Mouse (Mus musculus) MEL (cell line): Measurements from ENCODE around the gene Pdzd3. TPM values are rescaled to one million over a fixed set of nuclear protein-coding genes. Genes with fewer than 3 reads are reported as not detected.
"Not testable (repeated sequence)": the region's sequence is repeated elsewhere in the genome, so short reads cannot be mapped to it uniquely, and the experiment has no call there.

Source experiments
- DNase-seq: peaks from one replicate; pipeline ENCODE4 v3.0.0; 2011; ENCODE audit warnings: low read depth, low spot score
- H3K27ac ChIP-seq: 2 replicates; pipeline ENCODE4 v1.5.1; 2012; ENCODE audit warnings: low read depth, mild to moderate bottlenecking, control low read depth, low read length, moderate library complexity; ENCODE audit not compliant: control insufficient read depth
- H3K27me3 ChIP-seq, 2 experiments: fragments of 150-350 bp in 1 of 2; sonication (generic) in 1 of 2; 2 replicates each; pipeline ENCODE4 v1.6.1; 2012; ENCODE audit warnings: low read length in 2 of 2, mild to moderate bottlenecking in 2 of 2, improper control_type of control experiment in 1 of 2, moderate library complexity in 1 of 2; ENCODE audit not compliant: insufficient read depth in 2 of 2, control insufficient read depth in 1 of 2
- H3K36me3 ChIP-seq, 2 experiments: 2 replicates each; pipeline ENCODE4 v1.6.1; 2012 to 2014; ENCODE audit warnings: low read length in 2 of 2, improper control_type of control experiment in 1 of 2, inconsistent platforms in 1 of 2, mild to moderate bottlenecking in 1 of 2; ENCODE audit not compliant: insufficient read depth in 2 of 2, control insufficient read depth in 1 of 2
- H3K4me1 ChIP-seq, 2 experiments: fragments of 150-350 bp in 1 of 2; sonication (generic) in 1 of 2; 2 replicates each; pipeline ENCODE4 v1.6.1; 2012; ENCODE audit warnings: low read length in 2 of 2, improper control_type of control experiment in 1 of 2, mild to moderate bottlenecking in 1 of 2; ENCODE audit not compliant: insufficient read depth in 2 of 2, control insufficient read depth in 1 of 2
- H3K4me3 ChIP-seq, 2 experiments: fragments of 150-350 bp in 1 of 2; sonication (generic) in 1 of 2; 2 replicates each; pipeline ENCODE4 v1.5.1; 2012; ENCODE audit warnings: low read depth in 2 of 2, low read length in 2 of 2, mild to moderate bottlenecking in 2 of 2, moderate library complexity in 2 of 2, control low read depth in 1 of 2, improper control_type of control experiment in 1 of 2; ENCODE audit not compliant: control insufficient read depth in 1 of 2, insufficient read depth in 1 of 2
- H3K79me2 ChIP-seq: 2 replicates; pipeline ENCODE4 v1.6.1; 2012; ENCODE audit warnings: mild to moderate bottlenecking, low read length, moderate library complexity; ENCODE audit not compliant: control insufficient read depth, poor library complexity, insufficient read depth
- H3K9ac ChIP-seq: 2 replicates; pipeline ENCODE4 v1.6.1; 2012; ENCODE audit warnings: low read depth, mild to moderate bottlenecking, control low read depth, low read length, moderate library complexity; ENCODE audit not compliant: control insufficient read depth, poor library complexity, severe bottlenecking
- H3K9me3 ChIP-seq: fragments of 150-350 bp; sonication (generic); replicated peaks from 2 replicates; pipeline ENCODE4 v1.6.1; 2012; ENCODE audit warnings: mild to moderate bottlenecking, low read length, improper control_type of control experiment, moderate library complexity; ENCODE audit not compliant: insufficient read depth
- BHLHE40 ChIP-seq: IDR thresholded peaks from 2 replicates; pipeline ENCODE4 v1.6.1; 2012; ENCODE audit warnings: low read depth, mild to moderate bottlenecking, inconsistent platforms, low read length, improper control_type of control experiment, borderline replicate concordance
- CHD1 ChIP-seq: IDR thresholded peaks from 2 replicates; pipeline ENCODE4 v1.6.1; 2012; ENCODE audit warnings: low read depth, mild to moderate bottlenecking, inconsistent platforms, low read length, improper control_type of control experiment
- CHD2 ChIP-seq: IDR thresholded peaks from 2 replicates; pipeline ENCODE4 v1.6.1; 2011; ENCODE audit warnings: low read length, improper control_type of control experiment
- E2F4 ChIP-seq: IDR thresholded peaks from 2 replicates; pipeline ENCODE4 v1.6.1; 2011; ENCODE audit warnings: low read depth, low read length, improper control_type of control experiment, borderline replicate concordance
- EP300 ChIP-seq, 2 experiments: IDR thresholded peaks; 2 replicates each; pipeline ENCODE4 v1.6.1; 2011; ENCODE audit warnings: improper control_type of control experiment in 2 of 2, low read length in 2 of 2, low read depth in 1 of 2, mild to moderate bottlenecking in 1 of 2
- GATA1 ChIP-seq: IDR thresholded peaks from 2 replicates; pipeline ENCODE4 v1.6.1; 2011; ENCODE audit warnings: low read depth, low read length, improper control_type of control experiment
- JUND ChIP-seq: IDR thresholded peaks from 2 replicates; pipeline ENCODE4 v1.6.1; 2011; ENCODE audit warnings: low read depth, mild to moderate bottlenecking, improper control_type of control experiment, low read length
- KAT2A ChIP-seq: conservative IDR thresholded peaks from 2 replicates; pipeline ENCODE4 v1.6.1; 2012; ENCODE audit warnings: low read depth, low read length, improper control_type of control experiment, inconsistent platforms
- MAFK ChIP-seq: IDR thresholded peaks from 2 replicates; pipeline ENCODE4 v1.6.1; 2011; ENCODE audit warnings: low read depth, mild to moderate bottlenecking, low read length, improper control_type of control experiment, borderline replicate concordance
- MAZ ChIP-seq: IDR thresholded peaks from 2 replicates; pipeline ENCODE4 v1.6.1; 2012; ENCODE audit warnings: low read depth, mild to moderate bottlenecking, inconsistent platforms, low read length, improper control_type of control experiment
- MEF2A ChIP-seq: IDR thresholded peaks from 2 replicates; pipeline ENCODE4 v1.6.1; 2014; ENCODE audit warnings: low read depth, mild to moderate bottlenecking, inconsistent platforms, low read length, improper control_type of control experiment; ENCODE audit not compliant: poor library complexity, insufficient replicate concordance, severe bottlenecking; ENCODE audit errors: extremely low read depth
- MXI1 ChIP-seq: IDR thresholded peaks from 2 replicates; pipeline ENCODE4 v1.6.1; 2011; ENCODE audit warnings: mild to moderate bottlenecking, low read depth, low read length, improper control_type of control experiment
- NELFE ChIP-seq: IDR thresholded peaks from 2 replicates; pipeline ENCODE4 v1.6.1; 2011; ENCODE audit warnings: low read depth, low read length, improper control_type of control experiment
- NRF1 ChIP-seq: IDR thresholded peaks from 2 replicates; pipeline ENCODE4 v1.6.1; 2014; ENCODE audit warnings: low read depth, mild to moderate bottlenecking, inconsistent platforms, low read length, improper control_type of control experiment, moderate library complexity; ENCODE audit not compliant: poor library complexity, insufficient read depth, severe bottlenecking
- POLR2A ChIP-seq, 2 experiments: IDR thresholded peaks; 2 replicates each; pipeline ENCODE4 v1.6.1; 2011 to 2012; ENCODE audit warnings: low read length in 2 of 2, mild to moderate bottlenecking in 2 of 2, control low read depth in 1 of 2, improper control_type of control experiment in 1 of 2, low read depth in 1 of 2, moderate library complexity in 1 of 2; ENCODE audit not compliant: control insufficient read depth in 1 of 2, insufficient read depth in 1 of 2, poor library complexity in 1 of 2
- POLR2AphosphoS5 ChIP-seq: IDR thresholded peaks from 2 replicates; pipeline ENCODE4 v1.6.1; 2012; ENCODE audit warnings: low read depth, borderline replicate concordance, mild to moderate bottlenecking, inconsistent platforms, low read length, moderate library complexity, mixed read lengths
- RAD21 ChIP-seq: IDR thresholded peaks from 2 replicates; pipeline ENCODE4 v1.6.1; 2011; ENCODE audit warnings: mild to moderate bottlenecking, low read depth, low read length, improper control_type of control experiment
- SIN3A ChIP-seq: IDR thresholded peaks from 2 replicates; pipeline ENCODE4 v1.6.1; 2012; ENCODE audit warnings: low read length, improper control_type of control experiment, inconsistent platforms
- SMC3 ChIP-seq: IDR thresholded peaks from 2 replicates; pipeline ENCODE4 v1.6.1; 2011; ENCODE audit warnings: low read depth, low read length, improper control_type of control experiment
- TAL1 ChIP-seq: IDR thresholded peaks from 2 replicates; pipeline ENCODE4 v1.6.1; 2012; ENCODE audit warnings: mild to moderate bottlenecking, inconsistent platforms, low read length, moderate library complexity, mixed read lengths
- UBTF ChIP-seq: IDR thresholded peaks from 2 replicates; pipeline ENCODE4 v1.6.1; 2012; ENCODE audit warnings: low read depth, mild to moderate bottlenecking, inconsistent platforms, low read length, improper control_type of control experiment, moderate library complexity, borderline replicate concordance; ENCODE audit not compliant: insufficient read depth
- USF1 ChIP-seq: IDR thresholded peaks from 2 replicates; pipeline ENCODE4 v1.6.1; 2014; ENCODE audit warnings: low read depth, mild to moderate bottlenecking, inconsistent platforms, low read length, improper control_type of control experiment, moderate library complexity
- ZMIZ1 ChIP-seq: IDR thresholded peaks from 2 replicates; pipeline ENCODE4 v1.6.1; 2012; ENCODE audit warnings: low read depth, mild to moderate bottlenecking, inconsistent platforms, low read length, improper control_type of control experiment, moderate library complexity
- ZNF384 ChIP-seq: IDR thresholded peaks from 2 replicates; pipeline ENCODE4 v1.6.1; 2012; ENCODE audit warnings: low read depth, mild to moderate bottlenecking, inconsistent platforms, low read length, improper control_type of control experiment
- polyA plus RNA-seq, 2 experiments: library from polyadenylated mRNA; stranded (reverse) in 1 of 2; unstranded in 1 of 2; fragments of >175 nt in 1 of 2; fragments of >200 nt in 1 of 2; gene quantifications; 2 replicates each; pipeline versions ENCODE4 v1.2.1 to v1.2.4; 2012; ENCODE audit warnings: low replicate concordance in 2 of 2, low read depth in 1 of 2; ENCODE audit not compliant: insufficient read length in 2 of 2, insufficient read depth in 1 of 2, missing spikeins in 1 of 2
- total RNA-seq: library from RNA; depleted of rRNA; stranded (reverse); fragments of 300-350 nt; gene quantifications from 2 replicates; pipeline ENCODE4 v1.2.3, GENCODE M21; 2012; rRNA removed

The Pdzd3 gene
- total RNA-seq (not detected in 2 replicates), polyA plus RNA-seq (under 1 TPM in 1 of 2 experiments, not detected in 1; 0.06 TPM)

DNA sequence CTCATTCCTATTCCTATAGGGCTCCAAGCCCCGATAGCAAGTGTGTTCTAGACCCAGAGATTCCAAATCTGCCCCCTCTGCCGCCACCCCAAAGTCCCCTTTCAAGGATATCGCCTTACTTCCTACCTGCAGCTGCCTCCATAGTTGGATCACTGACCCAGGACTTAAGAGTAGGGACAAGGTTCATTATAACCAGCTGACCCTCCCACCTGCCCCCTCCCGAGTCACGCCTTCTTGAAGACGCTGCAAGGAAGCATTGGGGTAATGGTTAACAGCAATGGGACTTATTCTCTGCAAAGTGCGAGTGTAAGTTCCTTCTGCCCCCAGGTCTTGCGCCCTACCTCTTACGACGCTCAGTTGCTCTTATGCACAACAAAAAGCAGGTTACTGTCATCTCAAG lies at the start of gene Pdzd3:
Gene Pdzd3 (minus strand): TSS at position 158 of the 400 bp plus-strand sequence.
- peaks cover 0 to 11% of the 10 kb centered on the region in 2 experiments; a peak in 2 of 4 replicates for H3K4me1 ChIP-seq
- H3K27ac ChIP-seq: no peak within 1 kb of the TSS
- H3K4me3 ChIP-seq: no peak within 1 kb of the TSS
- no peaks in the 10 kb centered on the region for H3K79me2 ChIP-seq
- H3K9ac ChIP-seq: no peak within 1 kb of the TSS
- H3K36me3 ChIP-seq: peaks cover 0 to 7% of the 10 kb centered on the region in 2 experiments; a peak in 2 of 4 replicates
- DNase-seq: no peak
- TF ChIP-seq MAFK (no peak), E2F4 (no peak)
- TF ChIP-seq, all 39 proteins: peak for 0
- Histone ChIP-seq H3K9me3 (no peaks in the 10 kb centered on the region), H3K27me3 (no peaks in the 10 kb centered on the region)

DNA sequence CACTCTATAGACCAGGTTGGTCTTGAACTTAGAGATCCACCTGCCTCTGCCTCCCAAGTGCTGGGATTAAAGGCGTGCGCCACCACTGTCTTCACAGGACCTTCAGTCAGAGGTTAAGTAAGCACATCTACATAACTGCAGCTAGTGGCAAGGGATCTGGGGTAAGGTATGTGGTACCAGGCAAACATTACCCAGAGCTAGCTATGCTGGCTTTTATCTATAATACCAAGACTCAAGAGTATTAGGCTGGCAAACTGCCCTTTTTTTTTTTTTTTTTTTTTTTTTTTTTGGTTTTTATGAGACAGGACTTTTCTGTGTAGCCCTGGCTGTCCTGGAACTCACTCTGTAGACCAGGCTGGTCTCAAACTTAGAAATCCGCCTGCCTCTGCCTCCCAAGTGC lies 48.7 kb upstream of the Pdzd3 start:
- not testable (repeated sequence) for H3K79me2 ChIP-seq, H3K36me3 ChIP-seq, H3K27ac ChIP-seq, H3K4me1 ChIP-seq, H3K4me3 ChIP-seq, H3K9me3 ChIP-seq, H3K27me3 ChIP-seq, H3K9ac ChIP-seq
- peak; percentile 83 for TF ChIP-seq ZNF384
- TF ChIP-seq, all 39 proteins: peak for 1; not testable (repeated sequence) for 38
- DNase-seq: peak; percentile 24

DNA sequence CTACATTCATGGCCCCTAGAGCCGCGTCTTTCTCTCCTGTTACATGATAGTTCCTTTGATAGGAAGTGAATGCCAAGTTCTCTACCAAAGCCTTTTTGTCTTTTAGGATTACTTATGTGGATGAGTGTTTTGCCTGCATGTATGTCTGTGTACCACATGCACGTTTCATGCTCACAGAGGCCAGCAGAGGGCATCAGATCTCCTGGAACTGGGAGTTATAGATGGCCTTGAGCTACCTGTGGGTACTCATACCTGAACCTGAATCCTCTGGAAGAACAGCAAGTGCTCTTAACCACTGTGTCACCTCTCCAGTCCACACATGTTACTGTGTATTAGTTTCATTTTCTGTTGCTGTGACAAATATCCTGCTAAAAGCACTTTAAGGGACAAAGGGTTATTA lies 41.2 kb upstream of the Pdzd3 start:
- H3K27ac ChIP-seq: no peak overlapping the region
- no peak for TF ChIP-seq POLR2A (IDR thresholded peaks at IDR 0.05; ENCODE audit: control insufficient read depth in 1 of 2, insufficient read depth in 1 of 2, low read depth in 1 of 2, low read length in 2 of 2, poor library complexity in 1 of 2)
- TF ChIP-seq ZMIZ1: no peak
- TF ChIP-seq UBTF: no peak
- TF ChIP-seq SIN3A: 0 out of 2 replicates have a peak, but pooled peaks have one; percentile 27
- no peak for TF ChIP-seq MEF2A
- TF ChIP-seq MAZ: no peak
- TF ChIP-seq NRF1: no peak
- peak; percentile 63 for TF ChIP-seq SMC3
- TF ChIP-seq USF1: 0 out of 2 replicates have a peak, but pooled peaks have one; percentile 6
- no peak for TF ChIP-seq CHD1
- TF ChIP-seq EP300 (IDR thresholded peaks at IDR 0.05; ENCODE audit: low read depth in 1 of 2, low read length in 2 of 2): no peak
- TF ChIP-seq TAL1: no peak
- TF ChIP-seq NELFE: no peak
- TF ChIP-seq MXI1: 0 out of 2 replicates have a peak, but pooled peaks have one; percentile 30
- TF ChIP-seq RAD21: peak; percentile 48
- no peak for TF ChIP-seq JUND
- TF ChIP-seq BHLHE40: no peak
- no peak for TF ChIP-seq ZNF384
- TF ChIP-seq MAFK: no peak
- no peak for TF ChIP-seq POLR2AphosphoS5
- no peak for TF ChIP-seq KAT2A
- TF ChIP-seq GATA1: no peak
- no peak for TF ChIP-seq E2F4
- TF ChIP-seq CHD2: no peak

More for the DNA sequence above, 41.2 kb upstream of the Pdzd3 start:
- Histone ChIP-seq H3K36me3 (peaks cover 6 to 9% of the 10 kb centered on the region in 2 experiments), H3K27me3 (no peaks in the 10 kb centered on the region), H3K79me2 (peaks cover 2% of the 10 kb centered on the region; the same call in 1 of the 2 replicates), H3K9ac (no peak overlapping the region), H3K4me1 (peaks cover 6 to 7% of the 10 kb centered on the region in 2 experiments; a peak in 3 of 4 replicates), H3K9me3 (no peaks in the 10 kb centered on the region), H3K4me3 (no peak overlapping the region)
- peak; percentile 57 for DNase-seq
